Mouse (Mus musculus) thymus, postnatal 10 days (tissue): ENCODE measurements at regions not wholly inside any gene's neighbourhood (a gene's known extent, or its start where the extent isn't known, plus 50 kb on each side); places are given as distances from the start of the nearest gene placed in this dataset.

Experiments
- DNase-seq, 2 experiments: peaks; one replicate each; pipeline ENCODE4 v3.0.0; 2021; ENCODE audit warnings: low spot score in 2 of 2

- DNase-seq = no peak
These were observed 55.3 kb upstream of the Ccnd2 start for GRCm38 (mm10) chr6:127207308-127207707.

GRCm38 (mm10) chr6:127213355-127213754 is 61.4 kb upstream of the Ccnd2 start:
- no peak for DNase-seq

DNA sequence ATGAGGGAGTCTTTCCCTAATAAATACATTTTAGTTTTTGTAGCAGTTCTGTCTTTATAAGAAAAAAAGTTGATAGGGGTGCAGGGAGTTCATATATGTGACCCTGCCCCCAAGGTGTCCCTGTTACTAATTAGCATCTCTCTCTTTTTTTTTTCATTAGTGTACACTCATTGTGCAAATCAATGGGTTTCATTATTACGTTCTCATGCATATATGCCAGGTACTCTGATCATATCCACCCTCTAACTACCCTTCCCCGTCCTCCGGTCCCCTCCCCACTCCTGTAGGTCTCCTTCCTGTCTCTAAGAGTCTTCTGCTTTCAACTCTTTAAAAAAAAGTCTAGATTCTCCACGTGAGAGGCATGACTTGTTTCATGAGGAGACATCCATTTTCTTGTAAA is 63.9 kb upstream of the Ccnd2 start:
- no peak for DNase-seq

- no peak for DNase-seq
These were observed 66.8 kb upstream of the Ccnd2 start for GRCm38 (mm10) chr6:127218634-127219445.

DNA sequence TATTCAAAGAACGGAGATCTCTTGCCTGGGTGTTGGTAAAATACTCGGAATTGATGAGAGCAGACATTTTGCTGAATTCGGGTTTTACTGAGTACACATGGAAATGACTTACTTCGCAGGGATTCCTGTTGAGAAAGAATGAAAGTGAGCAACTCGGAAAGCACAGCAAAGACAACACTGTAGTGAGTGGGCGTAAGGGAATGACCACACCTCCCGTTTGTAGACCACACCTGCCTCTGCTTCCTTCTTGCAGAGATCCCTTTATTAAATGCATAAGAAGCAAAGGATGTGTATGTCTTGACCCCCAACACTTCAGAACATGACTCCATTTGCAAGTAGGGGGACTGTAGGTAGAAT is 67.4 kb upstream of the Ccnd2 start:
- no peak for DNase-seq

DNA sequence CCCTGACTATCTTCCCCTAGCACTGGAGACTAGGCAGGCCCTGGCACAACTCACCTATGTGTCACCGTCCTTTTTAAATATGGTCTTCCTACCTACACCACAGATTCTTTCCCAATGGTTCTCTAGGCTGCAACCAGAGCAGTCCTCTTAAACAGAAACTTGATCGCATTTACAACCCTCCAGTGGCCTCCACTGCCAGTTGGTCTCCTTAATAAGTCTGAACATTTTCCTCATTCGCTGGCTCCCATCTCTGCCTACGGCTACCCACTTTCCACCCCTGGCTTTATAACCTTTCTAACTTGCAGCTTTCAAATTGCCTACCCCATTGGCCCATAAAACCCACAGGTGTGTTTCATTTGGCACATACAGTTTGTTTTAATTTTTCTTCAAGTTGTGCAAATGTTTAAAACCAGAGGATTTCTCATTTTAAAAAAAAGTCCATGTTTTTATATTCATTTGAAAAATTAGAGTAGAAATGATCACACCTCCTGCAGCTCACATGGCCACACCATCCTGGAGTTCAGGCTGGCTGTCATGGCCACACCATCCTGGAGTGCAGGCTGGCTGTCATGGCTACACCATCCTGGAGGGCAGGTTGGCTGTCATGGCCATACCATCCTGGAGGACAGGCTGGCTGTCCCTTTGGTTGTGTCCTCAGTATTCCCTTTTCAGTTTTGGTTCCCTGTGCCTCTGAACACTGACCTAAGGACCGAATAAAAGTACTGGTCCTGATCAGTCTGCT is 74.4 kb upstream of the Ccnd2 start:
- DNase-seq = no peak

GRCm38 (mm10) chr6:127236510-127237109 is 84.6 kb upstream of the Ccnd2 start:
- no peak for DNase-seq

GRCm38 (mm10) chr6:127237168-127237567 is 85.2 kb upstream of the Ccnd2 start:
- no peak for DNase-seq

DNA sequence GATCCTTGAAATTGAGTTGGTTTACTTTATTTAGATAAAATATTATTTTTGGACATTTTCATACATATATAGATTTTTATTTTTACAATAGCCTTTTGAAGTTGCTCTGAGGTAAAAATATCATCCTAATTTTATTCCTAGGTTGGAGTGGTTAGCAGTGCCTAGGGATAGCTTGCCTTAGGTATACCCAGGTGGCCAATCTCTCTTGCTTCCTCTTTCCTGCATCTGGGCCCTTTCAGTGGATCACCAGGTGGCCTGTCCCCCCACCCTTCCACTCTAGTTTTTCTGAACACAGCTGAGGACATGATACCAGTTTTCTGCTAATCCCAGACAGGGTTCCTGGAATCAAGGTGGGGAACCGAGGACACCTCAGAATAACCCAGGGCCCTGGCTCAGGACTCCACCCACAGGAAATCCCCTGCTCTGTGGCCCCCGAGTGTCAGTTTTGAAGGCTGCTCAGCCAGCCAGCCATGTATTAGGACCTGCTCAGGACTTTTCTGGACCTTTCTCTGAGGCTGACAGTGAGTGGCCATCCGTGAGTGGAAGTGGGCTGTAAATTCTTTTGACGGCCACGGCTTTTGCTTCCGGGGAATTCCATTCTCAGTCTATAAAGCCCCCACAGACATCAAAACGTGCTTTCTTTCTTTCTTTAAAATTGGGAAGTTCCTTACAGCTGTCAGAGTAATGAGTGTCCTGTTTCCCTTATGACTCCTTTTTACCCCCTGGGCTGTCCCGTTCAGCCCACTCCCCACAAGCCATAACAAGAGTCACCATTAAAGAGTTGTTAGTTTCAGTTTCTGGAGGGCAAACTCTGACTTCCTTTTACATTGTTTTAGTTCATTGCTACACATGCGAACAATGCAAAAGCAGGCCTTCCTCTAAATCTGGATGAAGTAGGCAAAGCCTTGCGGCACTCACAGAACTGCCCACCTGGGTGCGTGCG is 87.8 kb upstream of the Ccnd2 start:
- peak; percentile 32 to 42 for DNase-seq

GRCm38 (mm10) chr6:127240472-127241375 is 88.7 kb upstream of the Ccnd2 start:
- no peak for DNase-seq

DNA sequence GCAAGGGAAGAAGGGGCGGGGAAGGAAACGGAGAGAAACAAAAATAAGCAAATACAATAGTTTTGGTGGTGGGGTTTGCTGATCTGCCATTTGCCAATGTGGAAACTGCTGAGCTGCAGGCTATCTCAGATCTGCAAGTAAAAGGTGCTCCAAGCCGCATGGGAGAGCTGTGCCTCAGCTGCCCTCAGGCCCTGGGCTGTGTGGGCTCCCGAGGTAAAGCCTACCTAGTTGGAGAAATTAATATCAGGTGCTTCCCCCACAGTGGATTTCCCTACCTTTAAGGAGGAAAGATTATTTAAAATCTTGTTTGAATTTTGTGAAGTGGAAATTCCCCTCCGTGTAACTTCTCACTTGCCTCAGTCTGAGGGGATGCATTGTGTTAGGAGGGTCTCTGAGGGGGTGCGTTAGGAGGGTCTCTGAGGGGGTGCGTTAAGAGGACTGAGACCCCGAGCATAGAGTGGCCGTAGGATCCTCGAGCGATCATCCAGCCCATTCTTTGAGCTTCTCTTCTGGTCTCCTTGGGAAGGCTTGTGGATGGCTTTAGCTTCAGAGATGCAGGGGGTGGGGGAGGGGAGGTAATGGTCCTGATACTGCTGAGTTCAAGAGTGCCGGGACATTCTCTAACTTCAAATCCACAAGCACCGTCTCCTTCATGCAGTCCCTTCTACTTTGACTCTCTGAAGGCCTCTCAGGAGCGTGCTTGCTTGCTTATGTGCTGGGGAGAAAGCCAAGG is 89.9 kb upstream of the Ccnd2 start:
- DNase-seq = no peak

DNA sequence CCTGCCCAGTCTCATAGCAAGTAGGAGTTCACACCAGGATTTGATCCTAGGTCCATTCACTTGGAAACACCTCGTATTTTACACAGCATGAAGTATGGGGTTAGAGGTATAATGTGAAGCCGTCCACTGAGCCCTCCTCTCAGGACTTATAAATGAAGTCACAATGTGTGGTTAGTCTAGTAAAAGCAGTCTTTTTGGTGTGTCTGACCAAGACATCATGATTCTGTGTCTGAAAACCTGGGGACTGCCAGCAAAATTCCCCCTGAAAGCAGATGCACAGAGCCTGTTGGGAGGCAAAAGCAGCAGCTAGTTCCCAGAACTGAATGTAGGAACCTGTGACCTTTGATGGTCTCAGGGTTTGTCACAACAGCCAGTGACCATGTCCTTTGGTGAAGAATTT is 91.0 kb upstream of the Ccnd2 start:
- DNase-seq = no peak

DNA sequence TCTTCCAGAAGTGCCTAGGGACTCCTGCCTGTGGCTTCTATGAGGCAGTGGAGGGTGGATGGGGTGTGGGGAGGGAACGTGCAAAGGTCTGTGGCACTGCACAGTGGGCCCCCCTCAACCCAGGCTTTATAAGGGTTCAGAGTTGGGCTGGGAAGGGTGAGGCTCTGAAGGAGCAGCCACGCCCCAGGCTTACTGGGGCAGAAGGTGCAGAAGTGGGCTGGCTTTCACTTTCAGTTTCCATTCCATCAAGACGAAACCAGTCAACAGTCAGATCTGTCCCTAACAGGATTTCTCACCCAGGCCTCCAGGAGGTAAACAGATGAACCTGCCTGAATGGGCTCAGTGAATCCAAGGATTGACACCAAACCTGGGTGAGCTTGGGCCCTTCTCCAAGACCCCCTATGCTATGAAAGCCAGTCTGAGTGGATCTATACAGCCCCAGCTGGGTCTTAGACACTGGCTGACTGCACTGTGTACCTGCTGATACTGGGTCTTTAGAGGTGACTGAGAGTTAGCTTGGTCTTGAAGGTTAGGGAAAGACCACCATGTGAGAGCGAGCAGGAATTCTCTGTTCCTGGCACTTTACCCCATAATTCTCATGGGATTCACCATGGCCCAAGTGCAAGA is 93.9 kb upstream of the Ccnd2 start:
- DNase-seq = peak; percentile 56 to 64

GRCm38 (mm10) chr6:127246730-127247129 is 94.7 kb upstream of the Ccnd2 start:
- DNase-seq = no peak

- DNase-seq = no peak
These were observed 95.3 kb upstream of the Ccnd2 start for GRCm38 (mm10) chr6:127247343-127247742.

GRCm38 (mm10) chr6:127250181-127250873 is 98.3 kb upstream of the Ccnd2 start:
- DNase-seq = no peak

DNA sequence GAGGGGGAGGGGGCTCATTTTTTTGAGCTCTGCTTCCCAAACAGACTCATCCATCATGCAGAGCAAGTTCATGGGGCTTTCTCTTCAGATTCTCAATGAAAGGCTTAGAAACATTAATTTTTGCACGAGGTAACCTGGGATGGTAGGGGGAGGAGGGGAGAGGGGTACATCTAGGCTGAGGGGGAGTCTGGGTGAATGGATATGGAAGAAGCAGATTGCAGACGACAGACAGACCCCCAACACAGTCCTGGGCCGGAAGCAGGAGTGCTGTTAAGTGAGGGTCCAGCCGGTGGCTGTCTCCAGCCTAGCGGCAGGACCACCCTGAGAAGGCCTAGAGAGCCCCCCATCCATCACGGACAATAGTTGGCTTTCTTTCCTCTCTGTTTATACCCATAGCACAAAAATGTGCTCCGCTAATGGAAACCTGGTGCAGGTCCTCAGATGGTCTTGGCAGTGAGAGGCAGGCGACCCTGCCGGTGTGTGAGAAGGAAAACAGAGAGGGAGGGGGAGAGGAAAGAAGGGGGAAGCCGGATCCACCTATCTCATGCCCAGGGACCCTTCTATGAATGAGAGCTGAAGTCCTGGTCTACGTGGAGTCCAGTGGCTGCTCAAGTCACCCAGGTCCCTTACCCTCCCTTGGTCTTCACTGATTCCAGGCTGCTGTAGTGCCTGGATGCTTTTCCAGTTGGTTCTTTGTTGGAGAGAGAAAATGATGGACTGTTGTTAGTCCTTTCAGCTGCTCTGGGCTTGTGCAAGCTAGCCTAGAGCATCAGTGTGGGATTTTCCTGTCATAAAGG is 99.1 kb upstream of the Ccnd2 start:
- no peak for DNase-seq

DNA sequence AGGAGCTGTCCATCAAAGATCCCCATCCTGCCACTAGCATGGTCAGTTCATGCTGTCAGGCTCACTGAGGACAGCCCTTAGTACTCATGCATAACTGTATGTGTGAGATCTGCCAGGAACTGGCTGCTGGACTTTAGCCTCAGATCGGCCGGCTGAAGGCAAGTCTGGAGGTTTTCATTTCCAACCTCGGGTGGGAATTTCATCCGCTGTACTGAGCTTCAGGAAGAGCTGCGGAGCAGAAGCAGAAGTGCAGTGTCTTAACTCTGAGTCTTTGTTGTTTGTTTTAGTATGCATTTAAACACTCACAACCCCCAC is 99.6 kb upstream of the Ccnd2 start:
- DNase-seq = no peak
